Mouse (Mus musculus) intestine, embryonic 15.5 days (tissue): ENCODE measurements around the gene Gm17416. TPM values are rescaled to one million over a fixed set of nuclear protein-coding genes. Genes with fewer than 3 reads are reported as not detected.

Experiments
- ATAC-seq: fragments of 200-750 bp; cut with Nextera tagmentation; 2 replicates; pipeline ENCODE4 v1.8.0; 2017; ENCODE audit warnings: moderate TSS enrichment, moderate library complexity
- H3K27ac ChIP-seq: fragments of 300-500 bp; sonication (generic); 2 replicates; pipeline ENCODE4 v1.5.1; 2015; ENCODE audit warnings: mild to moderate bottlenecking, inconsistent platforms
- H3K27me3 ChIP-seq: fragments of 300-500 bp; sonication (generic); replicated peaks from 2 replicates; pipeline ENCODE4 v1.6.1; 2015; ENCODE audit warnings: inconsistent platforms
- H3K36me3 ChIP-seq: fragments of 300-500 bp; sonication (generic); 2 replicates; pipeline ENCODE4 v1.6.1; 2015; ENCODE audit warnings: inconsistent platforms
- H3K4me1 ChIP-seq: fragments of 300-500 bp; sonication (generic); replicated peaks from 2 replicates; pipeline ENCODE4 v1.6.1; 2015; ENCODE audit warnings: inconsistent platforms
- H3K4me2 ChIP-seq: fragments of 300-500 bp; sonication (generic); replicated peaks from 2 replicates; pipeline ENCODE4 v1.6.1; 2015; ENCODE audit warnings: mild to moderate bottlenecking, inconsistent platforms
- H3K4me3 ChIP-seq: fragments of 300-500 bp; sonication (generic); replicated peaks from 2 replicates; pipeline ENCODE4 v1.5.1; 2015; ENCODE audit warnings: inconsistent platforms
- H3K9ac ChIP-seq: fragments of 300-500 bp; sonication (generic); 2 replicates; pipeline ENCODE4 v1.6.1; 2015; ENCODE audit warnings: inconsistent platforms
- H3K9me3 ChIP-seq: fragments of 300-500 bp; sonication (generic); 2 replicates; pipeline ENCODE4 v1.6.1; 2016; ENCODE audit warnings: inconsistent platforms
- WGBS: fragments of 180-500 bp; shearing (Covaris S2); methylation state at CpG from one replicate; pipeline ENCODE4 v1.1.7; 2015; 5-methylcytosine and 5-hydroxymethylcytosine counted together
- polyA plus RNA-seq: library from polyadenylated mRNA; unstranded; fragments of >200 nt; fragmentation: Nextera tagmentation; extraction: Ambion mirVana; gene quantifications from 2 replicates; pipeline ENCODE4 v1.2.1, GENCODE M21; 2015

The Gm17416 gene
- polyA plus RNA-seq, 1 experiment from 2014 or later, result not detected

DNA sequence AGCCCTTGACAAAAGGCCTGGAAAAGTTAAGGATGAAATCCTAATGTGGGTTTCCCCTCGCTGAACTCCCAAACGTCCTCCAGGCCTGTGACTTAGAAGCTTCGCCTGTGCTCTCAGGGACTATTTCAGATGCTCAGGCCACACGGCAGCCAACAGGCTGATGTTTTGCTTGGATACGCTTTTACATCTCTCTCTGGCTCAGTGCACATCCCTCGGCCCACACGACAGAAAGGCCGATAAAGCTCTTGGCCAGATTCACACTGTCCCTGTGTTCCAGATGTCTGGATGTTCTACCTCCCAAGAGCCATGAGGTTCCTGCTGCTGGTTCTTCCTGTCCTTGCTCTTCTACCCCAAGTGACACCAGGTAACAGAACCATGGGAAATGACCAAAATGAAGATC, 4.3 kb downstream of the Gm17416 start:
- no peak overlapping the region for H3K27ac ChIP-seq
- 90% methylated on average over 8 of the region's 8 CpGs for WGBS
- H3K4me2 ChIP-seq, result no peak overlapping the region
- ATAC-seq, result no peak
- no peak overlapping the region for H3K9ac ChIP-seq
- H3K4me3 ChIP-seq, result no peak overlapping the region
- no peaks in the 10 kb centered on the region for H3K36me3 ChIP-seq
- no peaks in the 10 kb centered on the region for H3K9me3 ChIP-seq
- no peaks in the 10 kb centered on the region for H3K27me3 ChIP-seq
- no peaks in the 10 kb centered on the region for H3K4me1 ChIP-seq

DNA sequence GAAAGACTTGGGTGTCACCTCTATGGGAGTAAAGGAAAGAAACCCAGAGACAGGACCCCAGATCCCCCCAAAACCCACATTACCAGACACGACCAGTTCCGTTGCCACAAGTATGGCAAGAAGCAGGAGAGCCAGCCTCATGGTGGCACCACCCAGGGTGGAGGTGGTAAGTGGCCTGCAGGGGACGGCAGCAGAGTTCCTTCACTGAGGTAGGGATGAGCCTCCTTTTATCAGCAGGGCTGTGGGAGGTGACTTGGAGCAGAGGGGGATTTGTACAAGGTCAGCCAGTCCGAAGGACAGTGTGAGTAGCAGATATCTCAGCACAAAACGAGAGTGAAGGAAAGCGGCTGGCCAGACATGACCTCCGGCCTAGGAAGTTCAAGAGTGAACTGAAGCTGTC, 11.0 kb downstream of the Gm17416 start, which contains the start of gene Defb19:
Gene Defb19 (minus strand): TSS at position 206 of the 400 bp plus-strand sequence.
- 64% methylated on average over 7 of the region's 7 CpGs for WGBS
- H3K9ac ChIP-seq, result no peak within 1 kb of the TSS

GRCm38 (mm10) chr2:152580612-152581011, 11.5 kb downstream of the Gm17416 start:
- Histone ChIP-seq H3K4me3 (no peak overlapping the region), H3K27me3 (no peaks in the 10 kb centered on the region), H3K9me3 (no peaks in the 10 kb centered on the region), H3K9ac (no peak overlapping the region), H3K4me2 (no peak overlapping the region), H3K36me3 (no peaks in the 10 kb centered on the region), H3K27ac (no peak overlapping the region), H3K4me1 (no peaks in the 10 kb centered on the region)
- WGBS, result 85% methylated on average over 11 of the region's 11 CpGs
- no peak; the same call in 1 of the 2 replicates for ATAC-seq

More for the DNA sequence above, 11.0 kb downstream of the Gm17416 start, which contains the start of gene Defb19:
- H3K4me2 ChIP-seq, result no peak within 1 kb of the TSS
- H3K4me3 ChIP-seq, result no peak within 1 kb of the TSS
- no peaks in the 10 kb centered on the region for H3K4me1 ChIP-seq
- no peaks in the 10 kb centered on the region for H3K36me3 ChIP-seq
- no peak within 1 kb of the TSS for H3K27ac ChIP-seq
- H3K9me3 ChIP-seq, result no peaks in the 10 kb centered on the region
- no peaks in the 10 kb centered on the region for H3K27me3 ChIP-seq
- no peak for ATAC-seq

GRCm38 (mm10) chr2:152586926-152587560, 17.9 kb downstream of the Gm17416 start:
- no peaks in the 10 kb centered on the region for H3K27me3 ChIP-seq
- no peaks in the 10 kb centered on the region for H3K36me3 ChIP-seq
- no peak for ATAC-seq
- 79% methylated on average over 4 of the region's 4 CpGs for WGBS
- no peaks in the 10 kb centered on the region for H3K4me1 ChIP-seq
- no peak overlapping the region for H3K27ac ChIP-seq
- H3K4me3 ChIP-seq, result no peak overlapping the region
- no peak overlapping the region for H3K4me2 ChIP-seq
- H3K9me3 ChIP-seq, result no peaks in the 10 kb centered on the region
- H3K9ac ChIP-seq, result no peak overlapping the region

DNA sequence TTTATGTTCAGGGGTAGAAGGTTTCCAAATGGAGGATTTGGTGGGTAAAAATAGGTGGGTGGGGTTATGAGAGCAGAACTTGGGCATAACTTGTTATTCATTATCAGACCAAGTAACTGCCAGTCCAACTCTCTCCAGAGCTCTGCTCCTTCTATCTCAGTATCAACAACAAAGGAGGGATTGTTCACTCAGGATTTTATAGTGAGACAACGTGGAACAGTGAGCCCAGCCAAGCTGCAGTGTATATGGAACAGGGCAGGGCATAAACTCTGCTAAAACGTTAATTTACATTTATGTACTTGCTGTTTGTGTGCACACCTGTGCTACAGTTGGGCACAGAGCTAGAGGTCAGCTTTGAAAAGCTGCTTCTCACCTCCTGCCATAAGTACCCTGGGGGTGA, 19.3 kb downstream of the Gm17416 start:
- H3K27me3 ChIP-seq, result no peaks in the 10 kb centered on the region
- 28% methylated on average over 2 of the region's 2 CpGs for WGBS
- H3K9ac ChIP-seq, result no peak overlapping the region
- peak; percentile 74 for ATAC-seq
- H3K36me3 ChIP-seq, result no peaks in the 10 kb centered on the region
- H3K4me1 ChIP-seq, result no peaks in the 10 kb centered on the region
- H3K4me3 ChIP-seq, result no peak overlapping the region
- H3K27ac ChIP-seq, result no peak overlapping the region
- no peaks in the 10 kb centered on the region for H3K9me3 ChIP-seq
- H3K4me2 ChIP-seq, result no peak overlapping the region

DNA sequence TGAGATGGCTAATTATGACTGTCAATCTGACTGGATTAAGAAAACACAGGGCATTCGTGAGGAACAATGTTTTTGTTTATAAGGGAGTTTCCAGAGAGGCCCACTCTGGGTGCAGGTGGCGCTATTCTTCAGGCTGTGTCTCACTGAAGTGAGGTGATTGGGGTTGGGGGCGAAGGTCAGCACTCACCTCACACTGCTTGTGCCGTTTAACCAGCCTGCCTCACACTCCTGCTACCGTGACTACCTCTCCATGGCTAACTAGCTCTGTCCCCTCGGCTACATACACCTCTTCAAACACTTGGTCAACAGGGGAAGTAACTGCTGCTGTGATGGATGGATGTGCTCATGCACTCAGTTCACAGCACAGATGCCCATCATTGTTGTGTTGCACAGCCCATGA, 19.9 kb downstream of the Gm17416 start:
- no peaks in the 10 kb centered on the region for H3K36me3 ChIP-seq
- H3K4me1 ChIP-seq, result no peaks in the 10 kb centered on the region
- 35% methylated on average over 6 of the region's 6 CpGs for WGBS
- no peaks in the 10 kb centered on the region for H3K9me3 ChIP-seq
- no peak overlapping the region for H3K27ac ChIP-seq
- ATAC-seq, result peak; percentile 74
- no peak overlapping the region for H3K4me2 ChIP-seq
- H3K9ac ChIP-seq, result no peak overlapping the region
- no peak overlapping the region for H3K4me3 ChIP-seq
- H3K27me3 ChIP-seq, result no peaks in the 10 kb centered on the region

GRCm38 (mm10) chr2:152599299-152599698, 30.2 kb downstream of the Gm17416 start, which contains the start of gene Defb45:
TSS of gene Defb45 (minus strand) at chr2:152599399.
- H3K27ac ChIP-seq, result no peak within 1 kb of the TSS
- ATAC-seq, result no peak
- H3K36me3 ChIP-seq, result no peaks in the 10 kb centered on the region
- no peak within 1 kb of the TSS for H3K4me3 ChIP-seq
- H3K4me1 ChIP-seq, result no peaks in the 10 kb centered on the region
- no peaks in the 10 kb centered on the region for H3K27me3 ChIP-seq
- H3K4me2 ChIP-seq, result no peak within 1 kb of the TSS
- 63% methylated on average over 7 of the region's 7 CpGs for WGBS
- no peak within 1 kb of the TSS for H3K9ac ChIP-seq
- H3K9me3 ChIP-seq, result no peaks in the 10 kb centered on the region

- Histone ChIP-seq H3K4me2 (no peak overlapping the region), H3K9me3 (no peaks in the 10 kb centered on the region), H3K36me3 (no peaks in the 10 kb centered on the region), H3K4me3 (no peak overlapping the region), H3K4me1 (no peaks in the 10 kb centered on the region), H3K27ac (no peak overlapping the region), H3K27me3 (no peaks in the 10 kb centered on the region), H3K9ac (no peak overlapping the region)
- 60% methylated on average over 6 of the region's 6 CpGs for WGBS
- no peak for ATAC-seq
Measured at GRCm38 (mm10) chr2:152600076-152600475, 30.9 kb downstream of the Gm17416 start.

- Histone ChIP-seq H3K9ac (no peak overlapping the region), H3K27me3 (no peaks in the 10 kb centered on the region), H3K36me3 (no peaks in the 10 kb centered on the region), H3K9me3 (no peaks in the 10 kb centered on the region), H3K4me3 (no peak overlapping the region), H3K4me2 (no peak overlapping the region), H3K4me1 (no peaks in the 10 kb centered on the region), H3K27ac (no peak overlapping the region)
- ATAC-seq, result no peak
- 77% methylated on average over 4 of the region's 4 CpGs for WGBS
Measured at GRCm38 (mm10) chr2:152601275-152601960, 32.3 kb downstream of the Gm17416 start.

- Histone ChIP-seq H3K36me3 (no peaks in the 10 kb centered on the region), H3K27ac (no peak within 1 kb of the TSS), H3K27me3 (no peaks in the 10 kb centered on the region), H3K4me2 (no peak within 1 kb of the TSS), H3K9ac (no peak within 1 kb of the TSS), H3K4me1 (no peaks in the 10 kb centered on the region), H3K4me3 (no peak within 1 kb of the TSS), H3K9me3 (no peaks in the 10 kb centered on the region)
- no peak for ATAC-seq
- 85% methylated on average over 15 of the region's 15 CpGs for WGBS
Measured at GRCm38 (mm10) chr2:152604057-152604456, 34.9 kb downstream of the Gm17416 start, which contains the start of gene Defb36. TSS of gene Defb36 (plus strand) at chr2:152604327.

GRCm38 (mm10) chr2:152607746-152608145, 38.6 kb downstream of the Gm17416 start:
- no peak overlapping the region for H3K9ac ChIP-seq
- H3K27me3 ChIP-seq, result no peaks in the 10 kb centered on the region
- no peak overlapping the region for H3K27ac ChIP-seq
- H3K4me1 ChIP-seq, result no peaks in the 10 kb centered on the region
- no peaks in the 10 kb centered on the region for H3K9me3 ChIP-seq
- no peaks in the 10 kb centered on the region for H3K36me3 ChIP-seq
- WGBS, result 36% methylated on average over 6 of the region's 6 CpGs
- no peak for ATAC-seq
- no peak overlapping the region for H3K4me3 ChIP-seq
- no peak overlapping the region for H3K4me2 ChIP-seq

DNA sequence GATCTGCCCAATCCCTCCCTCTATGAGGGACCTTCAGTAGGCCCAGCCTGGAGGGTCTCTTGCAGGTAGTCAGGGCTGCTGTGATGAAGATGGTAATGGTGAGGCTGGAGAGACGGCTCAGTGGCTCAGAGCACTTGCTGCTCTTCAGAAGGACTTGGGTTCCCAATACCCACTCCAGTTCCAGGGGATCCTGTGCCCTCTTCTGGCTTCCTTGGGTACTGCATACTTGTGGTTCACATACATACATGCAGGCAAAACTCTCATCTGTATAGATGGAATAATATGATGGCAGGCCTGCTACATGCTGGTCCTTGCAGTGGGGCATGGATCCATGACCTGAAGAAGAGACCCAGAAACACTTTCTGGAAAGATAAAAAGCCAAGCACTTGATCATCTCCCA, 39.6 kb downstream of the Gm17416 start:
- Histone ChIP-seq H3K4me3 (no peak overlapping the region), H3K9me3 (no peaks in the 10 kb centered on the region), H3K27me3 (no peaks in the 10 kb centered on the region), H3K4me1 (no peaks in the 10 kb centered on the region), H3K4me2 (no peak overlapping the region), H3K36me3 (no peaks in the 10 kb centered on the region), H3K9ac (no peak overlapping the region), H3K27ac (no peak overlapping the region)
- WGBS, result 94% methylated on average over 1 of the region's 1 CpGs
- ATAC-seq, result no peak

DNA sequence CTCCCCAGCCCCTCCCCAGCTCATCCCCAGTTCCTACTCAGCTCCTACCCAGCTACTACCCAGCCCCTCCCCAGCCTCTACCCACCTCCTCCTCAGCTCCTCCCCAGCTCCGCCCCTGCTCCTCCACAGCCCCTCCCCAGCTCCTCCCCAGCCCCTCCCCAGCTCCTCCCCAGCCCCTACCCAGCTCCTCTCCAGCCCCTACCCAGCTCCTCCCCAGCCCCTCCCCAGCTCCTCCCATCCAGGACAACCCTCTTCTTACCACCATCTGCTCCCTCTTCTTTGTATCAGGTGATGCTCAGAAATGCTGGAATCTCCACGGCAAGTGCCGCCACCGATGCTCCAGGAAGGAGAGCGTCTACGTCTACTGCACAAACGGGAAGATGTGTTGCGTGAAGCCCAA, 43.1 kb downstream of the Gm17416 start:
- no peak for ATAC-seq
- Histone ChIP-seq H3K36me3 (no peaks in the 10 kb centered on the region), H3K27me3 (no peaks in the 10 kb centered on the region), H3K4me1 (no peaks in the 10 kb centered on the region), H3K9ac (no peak overlapping the region), H3K4me2 (no peak overlapping the region), H3K9me3 (no peaks in the 10 kb centered on the region), H3K27ac (no peak overlapping the region), H3K4me3 (no peak overlapping the region)
- WGBS, result 35% methylated on average over 7 of the region's 8 CpGs
